Comparison of ENCODE assay signal across 8 mouse cellular contexts in genomic region chr5:4825951-4826350, GRCm38 (mm10).
DNase-seq lines count a peak whose midpoint lies in the region; TF ChIP-seq lines count a peak whose summit lies in the region.
"Had no signal": no experiment of that assay in that cellular context is flagged by ENCODE, and none has a peak within 500 bp of the region (broad histone marks: within the 10 kb centered on the region; RNA-seq: fewer than 3 reads in every experiment).

No protein-coding gene starts in this region.

- no peaks in the 10 kb centered on the region for H3K27me3 ChIP-seq in spleen, adult 2 months (ENCODE audit: control insufficient read depth, insufficient read depth, low read length)
- H3K27me3 ChIP-seq: midbrain, embryonic 12.5 days had no signal

- H3K27ac ChIP-seq in spleen, adult 2 months (ENCODE audit: insufficient read depth, low read length) = 0 out of 2 replicates have a peak overlapping the region, but pooled peaks have one; percentile 31
- H3K27ac ChIP-seq: midbrain, embryonic 12.5 days had no signal

- intact Hi-C loops in heart, postnatal 10 days (cut with DNase I) = no loop called here

- no peak for DNase-seq in spleen, adult 2 months (ENCODE audit: low read depth in 1 of 2, low spot score in 2 of 2)
- no peak for DNase-seq in spleen, postnatal 14 days (ENCODE audit: low spot score in 2 of 2)
- DNase-seq in heart, postnatal 10 days = peak; percentile 50 to 53
- DNase-seq in kidney, postnatal 25 days = peak; percentile 45 to 58
- peak; percentile 51 to 63 for DNase-seq in urinary bladder, postnatal 4 days (ENCODE audit: low spot score in 2 of 2)
- DNase-seq in layer of hippocampus, postnatal 36 days = no peak
- DNase-seq in right cerebral cortex, postnatal 25 days = no peak

- H3K4me3 ChIP-seq in spleen, adult 2 months (ENCODE audit: extremely low read depth, insufficient read depth, insufficient read length) = no peak overlapping the region
- H3K4me3 ChIP-seq: midbrain, embryonic 12.5 days had no signal

- H3K4me1 ChIP-seq in spleen, adult 2 months (ENCODE audit: control insufficient read depth, insufficient read depth, insufficient read length) = no peaks in the 10 kb centered on the region

- 82% methylated on average over 7 of the region's 7 CpGs for WGBS in spleen, adult 2 months

- TF ChIP-seq CTCF in spleen, adult 2 months (IDR thresholded peaks at IDR 0.05; ENCODE audit: extremely low read depth, insufficient read depth, insufficient read length, insufficient replicate concordance) = no peak

- H3K36me3 ChIP-seq in spleen, adult 2 months (ENCODE audit: control insufficient read depth, insufficient read depth, low read length) = no peaks in the 10 kb centered on the region
- H3K36me3 ChIP-seq: midbrain, embryonic 12.5 days had no signal

- no peak for TF ChIP-seq POLR2A in spleen, adult 2 months (IDR thresholded peaks at IDR 0.05; ENCODE audit: low read depth, low read length)

Comparison
In these comparisons a context has a peak if more than half of its experiments do, and no peak if none do; other contexts are left out.
1. DNase-seq: peak in heart, postnatal 10 days (2 of 2), kidney, postnatal 25 days (2 of 2) and urinary bladder, postnatal 4 days (2 of 2); none in spleen, adult 2 months (0 of 2), spleen, postnatal 14 days (0 of 2), layer of hippocampus, postnatal 36 days (0 of 2) and right cerebral cortex, postnatal 25 days (single experiment).